Mouse (Mus musculus): Measurements from ENCODE around the gene Hsd17b2. TPM values are rescaled to one million over a fixed set of nuclear protein-coding genes. Genes with fewer than 3 reads are reported as not detected.

Hsd17b2 gene
- total RNA-seq, 1 experiment, result 0.31 TPM

DNA sequence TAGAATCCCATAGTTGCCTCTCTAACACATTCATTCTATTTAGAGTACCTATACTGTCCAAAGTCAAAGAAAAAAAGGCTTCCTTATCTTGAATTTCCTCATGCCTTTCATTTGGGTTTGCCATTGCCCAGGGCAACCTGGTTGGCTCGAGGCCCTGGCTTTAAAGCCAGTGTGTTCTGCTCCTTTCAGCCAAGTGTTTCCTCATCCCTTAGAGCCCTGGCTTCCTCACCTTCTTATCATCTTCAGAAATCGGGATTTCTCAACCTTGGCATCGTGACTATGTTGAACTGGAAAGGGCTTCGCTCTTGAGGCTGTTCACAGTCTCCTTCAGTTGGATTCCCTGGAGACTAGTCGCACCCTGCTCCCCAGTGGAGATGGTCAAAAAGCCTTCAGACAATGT lies 12.9 kb downstream of the Hsd17b2 start:
- TF ChIP-seq HCFC1 (IDR thresholded peaks at IDR 0.05; ENCODE audit: borderline replicate concordance, insufficient read depth, low read length), result no peak
- no peak for TF ChIP-seq ZC3H11A (IDR thresholded peaks at IDR 0.05; ENCODE audit: borderline replicate concordance, low read depth, low read length)
- no peak for TF ChIP-seq MAFK (IDR thresholded peaks at IDR 0.05; ENCODE audit: insufficient read depth, low read depth, low read length)
- TF ChIP-seq ZNF384 (IDR thresholded peaks at IDR 0.05; ENCODE audit: low read depth, low read length), result no peak
- no peak for TF ChIP-seq CHD2 (IDR thresholded peaks at IDR 0.05; ENCODE audit: low read depth, low read length)
- Histone ChIP-seq H3K9me3 (ENCODE audit: control insufficient read depth, insufficient read depth, low read depth, low read length) (no peaks in the 10 kb centered on the region), H3K27ac (ENCODE audit: insufficient read depth, low read depth, low read length, poor library complexity, severe bottlenecking) (no peak overlapping the region), H3K4me3 (ENCODE audit: insufficient read depth in 1 of 2, low read depth in 1 of 2, low read length in 2 of 2, poor library complexity in 1 of 2, severe bottlenecking in 1 of 2) (no peak overlapping the region), H3K4me1 (ENCODE audit: control insufficient read depth in 2 of 2, insufficient read depth in 2 of 2, low read length in 2 of 2, poor library complexity in 1 of 2) (no peaks in the 10 kb centered on the region; a peak in 1 of 4 replicates), H3K9ac (ENCODE audit: insufficient read depth, low read depth, low read length, poor library complexity, severe bottlenecking) (no peak overlapping the region), H3K36me3 (ENCODE audit: control insufficient read depth, insufficient read depth, low read length, poor library complexity, severe bottlenecking) (no peaks in the 10 kb centered on the region)
- no peak for DNase-seq (ENCODE audit: low read depth, low spot score)
- in situ Hi-C loops (cut with MboI; ENCODE audit: low sequenced_read_pairs in 2 of 2, unreplicated experiment in 2 of 2), result no loop called here

- no peak for TF ChIP-seq CHD2 (IDR thresholded peaks at IDR 0.05; ENCODE audit: low read depth, low read length)
- TF ChIP-seq HCFC1 (IDR thresholded peaks at IDR 0.05; ENCODE audit: borderline replicate concordance, insufficient read depth, low read length), result no peak
- no peak for TF ChIP-seq MAFK (IDR thresholded peaks at IDR 0.05; ENCODE audit: insufficient read depth, low read depth, low read length)
- no peak for TF ChIP-seq ZNF384 (IDR thresholded peaks at IDR 0.05; ENCODE audit: low read depth, low read length)
- no peak for TF ChIP-seq ZC3H11A (IDR thresholded peaks at IDR 0.05; ENCODE audit: borderline replicate concordance, low read depth, low read length)
- Histone ChIP-seq H3K27ac (ENCODE audit: insufficient read depth, low read depth, low read length, poor library complexity, severe bottlenecking) (no peak overlapping the region), H3K9ac (ENCODE audit: insufficient read depth, low read depth, low read length, poor library complexity, severe bottlenecking) (no peak overlapping the region), H3K9me3 (ENCODE audit: control insufficient read depth, insufficient read depth, low read depth, low read length) (no peaks in the 10 kb centered on the region), H3K36me3 (ENCODE audit: control insufficient read depth, insufficient read depth, low read length, poor library complexity, severe bottlenecking) (no peaks in the 10 kb centered on the region), H3K4me3 (ENCODE audit: insufficient read depth in 1 of 2, low read depth in 1 of 2, low read length in 2 of 2, poor library complexity in 1 of 2, severe bottlenecking in 1 of 2) (no peak overlapping the region), H3K4me1 (ENCODE audit: control insufficient read depth in 2 of 2, insufficient read depth in 2 of 2, low read length in 2 of 2, poor library complexity in 1 of 2) (no peaks in the 10 kb centered on the region; a peak in 1 of 4 replicates)
- in situ Hi-C loops (cut with MboI; ENCODE audit: low sequenced_read_pairs in 2 of 2, unreplicated experiment in 2 of 2), result no loop called here
- no peak for DNase-seq (ENCODE audit: low read depth, low spot score)
These were observed 14.2 kb downstream of the Hsd17b2 start for GRCm38 (mm10) chr8:117715896-117716295.

- H3K9me3 ChIP-seq (ENCODE audit: control insufficient read depth, insufficient read depth, low read depth, low read length), result no peaks in the 10 kb centered on the region
- in situ Hi-C loops (cut with MboI; ENCODE audit: low sequenced_read_pairs in 2 of 2, unreplicated experiment in 2 of 2), result no loop called here
- H3K4me1 ChIP-seq (ENCODE audit: control insufficient read depth in 2 of 2, insufficient read depth in 2 of 2, low read length in 2 of 2, poor library complexity in 1 of 2), result no peaks in the 10 kb centered on the region; a peak in 1 of 4 replicates
- TF ChIP-seq HCFC1 (IDR thresholded peaks at IDR 0.05; ENCODE audit: borderline replicate concordance, insufficient read depth, low read length) (no peak), CHD2 (IDR thresholded peaks at IDR 0.05; ENCODE audit: low read depth, low read length) (no peak), MAFK (IDR thresholded peaks at IDR 0.05; ENCODE audit: insufficient read depth, low read depth, low read length) (no peak), ZC3H11A (IDR thresholded peaks at IDR 0.05; ENCODE audit: borderline replicate concordance, low read depth, low read length) (no peak), ZNF384 (IDR thresholded peaks at IDR 0.05; ENCODE audit: low read depth, low read length) (no peak)
- H3K27ac ChIP-seq (ENCODE audit: insufficient read depth, low read depth, low read length, poor library complexity, severe bottlenecking), result no peak overlapping the region
- H3K36me3 ChIP-seq (ENCODE audit: control insufficient read depth, insufficient read depth, low read length, poor library complexity, severe bottlenecking), result no peaks in the 10 kb centered on the region
- no peak for DNase-seq (ENCODE audit: low read depth, low spot score)
- H3K9ac ChIP-seq (ENCODE audit: insufficient read depth, low read depth, low read length, poor library complexity, severe bottlenecking), result no peak overlapping the region
- no peak overlapping the region for H3K4me3 ChIP-seq (ENCODE audit: insufficient read depth in 1 of 2, low read depth in 1 of 2, low read length in 2 of 2, poor library complexity in 1 of 2, severe bottlenecking in 1 of 2)
These were observed 16.6 kb downstream of the Hsd17b2 start for GRCm38 (mm10) chr8:117718152-117718860.

- no peaks in the 10 kb centered on the region for H3K9me3 ChIP-seq (ENCODE audit: control insufficient read depth, insufficient read depth, low read depth, low read length)
- H3K36me3 ChIP-seq (ENCODE audit: control insufficient read depth, insufficient read depth, low read length, poor library complexity, severe bottlenecking), result no peaks in the 10 kb centered on the region
- no peak overlapping the region for H3K27ac ChIP-seq (ENCODE audit: insufficient read depth, low read depth, low read length, poor library complexity, severe bottlenecking)
- TF ChIP-seq HCFC1 (IDR thresholded peaks at IDR 0.05; ENCODE audit: borderline replicate concordance, insufficient read depth, low read length) (no peak), MAFK (IDR thresholded peaks at IDR 0.05; ENCODE audit: insufficient read depth, low read depth, low read length) (no peak), ZC3H11A (IDR thresholded peaks at IDR 0.05; ENCODE audit: borderline replicate concordance, low read depth, low read length) (no peak), CHD2 (IDR thresholded peaks at IDR 0.05; ENCODE audit: low read depth, low read length) (no peak), ZNF384 (IDR thresholded peaks at IDR 0.05; ENCODE audit: low read depth, low read length) (no peak)
- in situ Hi-C loops (cut with MboI; ENCODE audit: low sequenced_read_pairs in 2 of 2, unreplicated experiment in 2 of 2), result no loop called here
- no peak for DNase-seq (ENCODE audit: low read depth, low spot score)
- H3K4me1 ChIP-seq (ENCODE audit: control insufficient read depth in 2 of 2, insufficient read depth in 2 of 2, low read length in 2 of 2, poor library complexity in 1 of 2), result no peaks in the 10 kb centered on the region
- no peak overlapping the region for H3K4me3 ChIP-seq (ENCODE audit: insufficient read depth in 1 of 2, low read depth in 1 of 2, low read length in 2 of 2, poor library complexity in 1 of 2, severe bottlenecking in 1 of 2)
- H3K9ac ChIP-seq (ENCODE audit: insufficient read depth, low read depth, low read length, poor library complexity, severe bottlenecking), result no peak overlapping the region
These were observed 24.8 kb downstream of the Hsd17b2 start for GRCm38 (mm10) chr8:117726467-117726866.

All from ES-E14 (cell line).